Mouse (Mus musculus): ENCODE data around the gene Slc22a16.
A peak's percentile ranks its signal among the peaks of the same experiment; 100 is the strongest.
"Not testable (repeated sequence)": the region's sequence is repeated elsewhere in the genome, so short reads cannot be mapped to it uniquely, and the experiment has no call there.

Slc22a16 gene

DNA sequence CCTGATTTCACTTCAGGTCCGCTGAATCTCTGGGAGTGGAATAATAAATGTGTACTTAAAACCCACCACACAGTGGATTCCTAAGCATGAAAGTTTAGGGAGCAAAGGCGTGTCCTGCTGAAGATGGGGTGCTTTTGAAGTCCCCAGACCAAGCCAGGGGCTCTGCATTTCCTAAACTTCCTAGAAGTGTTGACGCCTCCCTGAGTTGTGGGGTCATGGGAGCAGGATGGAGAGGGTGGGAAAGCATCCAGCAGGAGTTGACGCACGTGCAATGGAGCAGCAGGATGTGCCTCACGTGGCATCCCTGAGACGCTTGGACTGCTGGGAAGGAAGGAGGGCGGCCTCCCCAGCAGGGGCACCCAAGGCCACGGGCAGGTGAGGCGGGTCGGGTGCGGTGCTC lies at the start of gene Slc22a16:
Gene Slc22a16, plus strand, starts transcription at position 301 of the 400 bp plus-strand sequence.
- no peak for DNase-seq (ENCODE audit: low spot score in 2 of 2)

DNA sequence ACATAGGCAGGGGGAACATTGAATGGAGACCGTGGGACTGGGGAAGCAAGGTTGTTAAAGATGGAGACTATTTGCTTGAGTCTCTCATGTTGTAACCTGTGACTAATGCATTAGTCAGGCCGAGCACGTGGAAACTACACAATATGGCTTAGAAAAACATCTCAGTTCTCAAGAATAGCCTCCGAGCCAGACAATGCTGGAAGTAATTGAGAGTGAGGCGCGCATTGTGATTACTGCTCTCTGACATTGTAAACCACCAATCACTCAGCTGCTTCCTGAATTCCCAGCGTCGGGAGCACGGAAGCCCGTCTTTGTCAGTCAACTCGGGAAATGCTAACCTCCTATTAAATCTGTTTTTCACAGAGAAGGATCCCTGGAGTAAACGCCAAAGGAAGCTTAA lies 48.6 kb upstream of the Slc22a16 start:
- DNase-seq (ENCODE audit: low spot score in 2 of 2), result peak in 1 of 2 experiments; percentile 51

DNA sequence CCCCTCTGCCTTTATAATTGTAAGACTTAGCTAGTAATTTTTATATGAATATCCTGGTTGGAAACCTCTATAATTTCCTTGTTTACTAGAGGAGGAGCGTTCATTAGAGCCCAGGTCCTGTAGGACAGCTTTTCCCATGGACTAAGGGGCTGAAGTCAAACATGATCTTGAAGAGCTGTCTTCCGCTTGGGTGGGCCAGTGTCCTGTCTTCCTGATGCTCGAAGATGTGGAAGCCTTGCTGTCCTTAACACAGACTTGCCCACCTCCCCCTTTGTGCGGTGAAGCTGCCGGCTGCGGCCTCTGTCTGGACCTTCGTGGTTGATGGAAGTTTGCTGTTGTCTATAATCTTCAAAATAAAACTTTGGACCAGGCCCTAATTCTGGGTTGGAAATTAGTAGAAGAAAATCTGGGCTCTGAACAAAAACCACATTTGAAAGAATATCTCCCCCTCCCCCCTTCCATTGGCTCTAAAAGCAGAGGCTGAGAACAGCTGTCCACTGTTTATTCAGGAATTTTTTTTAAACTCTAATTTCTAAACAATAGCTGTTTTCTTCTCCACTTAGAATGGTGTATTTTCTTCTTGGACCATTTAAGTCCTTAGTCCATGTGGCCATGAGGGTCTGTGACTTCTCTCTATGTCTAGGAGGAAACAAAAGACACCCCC lies 46.7 kb upstream of the Slc22a16 start:
- DNase-seq (ENCODE audit: low spot score in 2 of 2), result peak in 1 of 2 experiments; percentile 57

DNA sequence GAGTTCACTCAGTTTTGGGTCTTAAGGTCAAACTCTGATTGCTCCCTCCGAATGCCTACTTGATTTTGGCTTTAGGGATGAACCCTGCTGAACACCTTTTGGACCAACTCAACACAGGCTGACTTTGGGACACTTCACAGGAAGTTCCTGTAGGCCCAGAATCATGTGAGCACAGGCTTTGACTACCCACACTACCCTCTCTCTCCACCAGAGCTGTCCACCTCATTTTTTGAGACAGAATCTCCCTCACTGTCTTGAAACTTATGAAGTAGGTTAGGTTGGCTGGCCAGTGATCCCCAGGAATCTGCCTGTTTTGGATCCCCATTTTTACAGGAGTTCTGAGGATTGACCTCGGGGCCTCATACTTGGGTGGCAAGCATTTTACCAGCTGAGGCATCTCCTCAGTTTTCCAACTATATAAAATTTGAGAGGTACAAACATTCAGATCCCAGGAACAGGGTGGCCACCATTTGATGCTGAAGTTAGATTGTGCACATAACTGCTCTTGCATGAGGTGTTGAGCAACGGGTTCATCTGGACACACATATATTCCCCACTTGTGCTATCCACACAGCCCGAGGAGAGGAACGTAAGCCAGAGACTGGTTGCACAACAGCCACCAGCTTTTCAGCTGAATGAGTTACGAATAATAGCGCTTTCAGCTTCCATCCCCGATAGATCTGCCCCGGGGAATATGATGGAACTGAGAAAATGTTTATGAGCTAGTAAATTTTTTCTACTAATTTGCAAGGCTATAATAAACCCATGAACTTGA lies 45.9 kb upstream of the Slc22a16 start:
- DNase-seq (ENCODE audit: low spot score in 2 of 2), result peak in 1 of 2 experiments; percentile 57

DNA sequence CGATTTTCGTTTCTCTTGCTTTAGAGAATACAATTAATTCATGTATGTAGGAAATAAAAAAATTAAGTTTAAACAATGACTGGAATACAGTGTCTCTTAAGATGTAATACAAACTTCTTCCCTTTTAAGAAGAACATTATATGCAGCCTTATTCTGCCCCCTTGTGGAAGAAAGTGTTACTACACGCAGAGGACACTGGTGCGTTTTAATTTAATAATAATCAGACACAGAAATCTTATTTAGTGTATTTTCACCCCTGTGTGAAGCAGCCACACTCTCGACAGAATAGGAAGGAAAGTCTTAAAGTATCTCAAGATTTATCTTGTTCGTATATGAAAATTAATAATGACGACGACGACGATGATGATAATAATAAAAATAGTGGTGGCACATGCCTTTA lies 45.1 kb upstream of the Slc22a16 start:
- peak; percentile 53 to 74 for DNase-seq (ENCODE audit: low spot score in 2 of 2)

DNA sequence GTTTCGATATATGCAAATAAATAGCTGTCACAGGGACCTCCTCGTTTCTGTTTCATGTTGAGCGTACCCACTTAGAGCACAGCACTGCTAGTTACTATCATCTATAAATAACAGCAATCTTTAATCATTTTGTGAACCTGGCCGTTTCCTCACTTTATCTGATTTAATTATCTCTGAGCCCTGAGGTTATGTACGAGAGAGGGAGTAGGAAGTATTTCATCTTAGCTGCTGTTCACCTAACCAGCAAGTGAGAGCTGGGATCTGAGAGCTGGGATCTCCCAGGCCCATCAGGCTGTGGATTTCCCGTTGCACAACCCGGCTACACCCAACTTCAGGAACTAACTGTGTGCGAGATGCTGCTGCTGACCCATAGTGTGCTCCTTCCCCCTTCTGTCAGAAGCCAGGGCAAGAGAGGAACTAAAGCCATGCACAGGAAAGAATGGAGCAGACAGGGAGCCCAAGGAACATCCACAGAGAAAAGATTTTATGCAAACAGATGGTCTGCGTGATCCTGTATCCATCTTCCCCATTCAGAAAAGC lies 44.5 kb upstream of the Slc22a16 start:
- DNase-seq (ENCODE audit: low spot score in 2 of 2), result peak in 1 of 2 experiments; percentile 59

DNA sequence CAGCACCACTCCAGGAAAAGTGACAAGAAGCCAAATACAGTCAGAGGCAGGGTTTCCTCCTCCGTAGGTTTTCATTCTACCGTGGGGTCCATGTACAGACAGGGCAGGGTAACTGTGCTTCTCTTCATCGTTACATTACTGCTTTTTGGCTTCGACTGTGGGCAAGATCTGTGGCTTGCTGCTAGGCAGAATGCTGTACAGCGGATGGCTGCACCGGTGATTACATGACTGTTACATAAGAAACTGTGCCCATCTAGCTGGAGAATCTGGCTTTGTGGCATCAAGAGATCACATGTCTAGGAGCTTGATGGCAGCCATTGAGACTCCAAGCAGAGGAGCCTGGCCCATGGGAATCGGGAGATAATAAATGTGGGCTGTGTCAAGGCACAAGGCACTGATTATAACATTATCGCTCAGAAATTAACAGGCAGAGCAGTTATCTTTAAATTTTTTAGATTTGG lies 43.8 kb upstream of the Slc22a16 start:
- peak in 1 of 2 experiments; percentile 53 for DNase-seq (ENCODE audit: low spot score in 2 of 2)

DNA sequence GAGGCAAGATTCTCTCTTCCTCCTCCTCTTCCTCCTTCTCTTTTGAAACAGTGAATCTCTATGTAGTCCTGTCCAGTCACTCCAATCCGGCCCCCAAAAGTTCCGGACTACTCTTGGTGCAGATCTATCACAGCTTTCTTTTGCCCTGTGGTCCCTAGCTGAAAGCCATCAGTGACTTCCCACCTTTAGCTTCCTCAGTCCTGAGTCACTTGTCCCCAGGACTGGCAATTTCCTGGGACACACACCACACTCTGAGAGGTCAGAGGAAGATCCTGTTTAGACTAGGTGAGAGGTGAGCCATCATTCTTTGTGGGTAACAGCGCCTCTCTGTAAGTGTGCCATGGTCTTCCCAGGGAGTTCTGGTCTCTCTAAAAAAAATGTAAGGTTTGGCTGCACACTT lies 43.1 kb upstream of the Slc22a16 start:
- peak in 1 of 2 experiments; percentile 55 for DNase-seq (ENCODE audit: low spot score in 2 of 2)

DNA sequence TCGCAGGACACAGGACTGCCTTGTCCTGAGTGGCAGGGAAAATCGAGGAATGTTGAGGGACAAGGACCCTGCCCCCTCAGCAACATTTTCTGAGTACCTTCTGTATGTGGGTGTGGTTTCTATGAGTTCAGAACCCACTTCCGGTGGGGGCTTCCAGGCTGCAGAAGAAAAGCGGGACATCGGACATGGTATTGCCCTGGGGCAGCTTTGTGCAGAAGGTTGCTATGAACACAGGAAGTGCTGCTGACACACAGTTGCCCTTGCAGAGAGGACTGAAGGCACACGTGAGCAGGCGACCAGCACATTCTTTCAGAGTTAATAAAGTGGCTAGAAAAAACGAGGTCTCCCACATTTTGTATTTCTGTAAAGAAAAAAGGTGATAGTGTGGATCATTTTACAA lies 42.6 kb upstream of the Slc22a16 start:
- peak in 1 of 2 experiments; percentile 59 for DNase-seq (ENCODE audit: low spot score in 2 of 2)

DNA sequence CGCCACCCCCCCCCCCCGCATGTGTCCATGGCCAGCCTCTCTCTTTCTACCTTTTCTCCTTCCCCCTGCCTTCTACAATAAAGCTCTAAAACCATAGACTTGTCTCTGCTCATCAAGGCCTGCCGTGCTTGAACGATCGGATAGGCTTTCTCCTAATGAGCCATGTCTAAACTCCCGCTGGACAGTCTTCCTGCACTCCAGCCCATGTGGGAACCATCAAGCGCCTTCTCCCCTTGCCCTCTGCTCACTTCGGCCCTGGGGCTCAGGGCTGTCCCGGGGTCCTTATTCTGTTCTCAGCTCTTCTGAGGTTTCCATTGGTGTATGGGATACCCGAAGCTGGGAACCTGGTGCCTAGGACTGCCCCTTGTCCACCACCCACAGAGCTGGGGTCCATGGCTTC lies 41.5 kb upstream of the Slc22a16 start:
- DNase-seq (ENCODE audit: low spot score in 2 of 2), result peak in 1 of 2 experiments; percentile 56

DNA sequence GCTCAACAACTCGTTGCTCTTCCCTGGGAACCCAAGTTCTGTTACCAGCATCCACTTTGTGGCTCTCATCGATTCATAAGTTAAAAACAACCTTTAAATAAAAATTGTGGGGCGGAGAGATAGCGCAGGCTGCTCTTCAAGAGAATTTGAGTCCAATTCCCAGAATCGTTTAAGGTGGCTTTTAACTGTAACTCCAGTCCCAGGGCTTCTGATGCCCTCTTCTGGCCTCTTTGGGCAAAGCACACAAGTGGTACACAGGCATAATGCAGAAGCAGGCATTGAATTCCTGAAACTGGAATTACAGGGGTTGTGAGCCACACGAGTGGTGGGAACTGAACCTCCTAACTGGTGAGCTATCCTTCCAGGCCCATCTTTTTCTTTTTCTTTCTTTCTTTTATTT lies 40.5 kb upstream of the Slc22a16 start:
- DNase-seq (ENCODE audit: low spot score in 2 of 2), result peak; percentile 62 to 78

DNA sequence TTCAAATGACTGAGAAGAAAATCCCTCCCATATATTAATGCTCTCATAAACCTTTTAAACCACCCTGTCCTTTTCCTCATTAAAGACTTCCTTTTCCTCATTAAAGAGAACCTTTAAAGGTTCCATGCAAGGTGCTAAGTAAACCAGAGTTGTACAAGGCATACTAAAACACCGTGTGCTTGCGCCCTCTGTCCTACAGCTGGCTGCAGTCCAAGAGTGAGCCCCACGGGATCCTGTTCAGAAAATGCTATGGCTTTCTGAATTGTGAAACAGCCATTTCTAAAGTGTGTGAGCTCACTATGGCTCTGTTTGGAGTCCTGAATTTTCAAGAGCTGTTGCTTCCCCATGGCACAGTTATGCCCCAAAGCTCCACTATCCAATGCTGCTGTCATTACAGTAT lies 39.5 kb upstream of the Slc22a16 start:
- DNase-seq (ENCODE audit: low spot score in 2 of 2), result no peak

DNA sequence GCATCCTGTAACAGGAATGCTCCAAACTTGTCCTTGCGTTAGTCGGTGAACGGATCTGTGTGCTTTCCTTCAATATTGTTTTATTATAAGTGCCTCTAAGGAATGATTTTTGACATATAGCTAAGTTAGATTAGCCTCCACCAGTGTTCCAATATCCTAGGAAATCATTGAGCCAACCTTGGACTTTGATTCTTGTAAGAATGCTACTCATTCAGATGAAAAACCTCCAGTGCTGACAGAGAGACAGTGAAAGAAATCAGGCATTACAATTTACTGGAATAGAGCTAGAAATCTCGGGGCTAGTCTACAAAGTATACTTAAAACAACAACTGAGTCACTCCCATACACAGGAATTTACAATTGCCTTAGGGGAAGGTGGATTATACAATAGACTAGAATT lies 37.5 kb upstream of the Slc22a16 start:
- DNase-seq (ENCODE audit: low spot score in 2 of 2), result not testable (repeated sequence)

DNA sequence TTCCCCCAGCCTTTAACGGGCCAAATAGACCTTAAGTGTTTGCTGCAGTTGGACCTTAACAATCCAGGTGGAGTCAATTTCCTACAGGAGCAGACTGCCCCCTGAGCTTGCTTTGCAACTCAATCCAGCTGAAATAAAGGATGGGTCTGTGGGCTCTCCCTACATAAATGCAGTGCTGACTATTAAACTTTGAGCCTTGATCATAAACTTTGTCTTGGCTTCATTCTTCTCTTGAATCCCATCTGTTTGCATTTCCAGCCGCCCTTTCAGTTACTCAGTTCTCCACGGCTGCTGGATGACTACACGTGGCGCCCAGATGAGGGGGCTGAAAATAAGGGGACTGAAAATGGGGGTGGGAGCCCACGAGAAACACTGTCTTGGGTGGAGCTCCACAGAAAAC lies 28.8 kb upstream of the Slc22a16 start:
- DNase-seq (ENCODE audit: low spot score in 2 of 2), result no peak

DNA sequence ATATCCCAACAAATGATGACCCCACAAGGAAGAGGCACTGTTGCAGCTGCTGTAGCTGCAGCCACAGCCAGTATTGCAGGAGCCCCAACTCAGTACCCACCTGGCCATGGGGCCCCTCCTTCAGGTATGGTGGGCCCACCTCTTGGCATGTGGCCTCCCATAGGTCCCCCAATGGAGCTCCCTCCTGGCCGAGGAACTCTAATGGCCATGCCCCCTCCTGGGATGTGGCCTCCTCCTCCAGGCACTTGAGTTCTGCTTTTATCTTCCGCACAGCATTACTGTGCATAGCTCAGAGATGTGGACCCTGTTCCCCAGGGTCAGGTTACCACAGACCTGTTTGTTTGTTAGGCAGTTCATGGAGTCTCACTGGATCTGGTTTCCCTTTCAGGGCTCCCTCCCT lies 20.8 kb upstream of the Slc22a16 start:
- DNase-seq (ENCODE audit: low spot score in 2 of 2), result no peak

DNA sequence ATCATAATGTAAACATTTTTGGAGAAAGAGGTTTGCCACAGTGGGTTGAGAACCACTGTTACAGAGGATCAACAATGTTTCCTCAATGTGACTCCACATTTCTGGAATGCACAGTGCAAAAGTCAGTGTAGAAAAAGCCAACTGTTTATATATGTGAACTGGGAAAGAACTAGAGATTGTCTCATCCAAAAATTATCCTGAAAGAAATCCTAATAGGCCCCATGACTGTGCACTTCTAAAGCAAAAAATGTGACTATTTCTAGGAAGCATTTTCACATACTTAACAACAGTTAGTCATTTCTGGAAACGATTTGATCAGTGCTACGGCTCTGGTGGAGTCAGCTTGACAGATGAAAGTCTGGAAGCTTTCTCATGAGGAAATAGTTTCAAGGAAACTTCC lies 18.3 kb upstream of the Slc22a16 start:
- DNase-seq (ENCODE audit: low spot score in 2 of 2), result no peak

DNA sequence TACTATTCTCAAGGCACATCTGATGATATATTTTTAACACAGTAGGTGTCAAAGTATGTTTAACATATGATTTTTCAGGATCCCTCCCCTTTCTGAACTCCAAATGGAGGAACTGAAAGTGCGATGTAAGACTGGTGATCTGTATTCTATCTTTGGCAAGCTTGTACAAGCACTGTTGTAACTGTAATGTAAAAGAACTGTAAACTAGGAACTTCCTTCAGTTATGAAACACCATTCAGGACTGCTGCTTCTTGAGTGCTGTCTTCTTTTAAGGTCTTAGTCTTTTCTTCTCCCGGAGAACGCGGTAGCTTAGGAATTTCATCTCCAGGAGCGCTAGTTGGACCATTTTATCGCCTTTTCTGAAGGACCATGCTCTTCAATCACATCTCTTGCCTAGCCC lies 4.4 kb upstream of the Slc22a16 start:
- DNase-seq (ENCODE audit: low spot score in 2 of 2), result not testable (repeated sequence)

DNA sequence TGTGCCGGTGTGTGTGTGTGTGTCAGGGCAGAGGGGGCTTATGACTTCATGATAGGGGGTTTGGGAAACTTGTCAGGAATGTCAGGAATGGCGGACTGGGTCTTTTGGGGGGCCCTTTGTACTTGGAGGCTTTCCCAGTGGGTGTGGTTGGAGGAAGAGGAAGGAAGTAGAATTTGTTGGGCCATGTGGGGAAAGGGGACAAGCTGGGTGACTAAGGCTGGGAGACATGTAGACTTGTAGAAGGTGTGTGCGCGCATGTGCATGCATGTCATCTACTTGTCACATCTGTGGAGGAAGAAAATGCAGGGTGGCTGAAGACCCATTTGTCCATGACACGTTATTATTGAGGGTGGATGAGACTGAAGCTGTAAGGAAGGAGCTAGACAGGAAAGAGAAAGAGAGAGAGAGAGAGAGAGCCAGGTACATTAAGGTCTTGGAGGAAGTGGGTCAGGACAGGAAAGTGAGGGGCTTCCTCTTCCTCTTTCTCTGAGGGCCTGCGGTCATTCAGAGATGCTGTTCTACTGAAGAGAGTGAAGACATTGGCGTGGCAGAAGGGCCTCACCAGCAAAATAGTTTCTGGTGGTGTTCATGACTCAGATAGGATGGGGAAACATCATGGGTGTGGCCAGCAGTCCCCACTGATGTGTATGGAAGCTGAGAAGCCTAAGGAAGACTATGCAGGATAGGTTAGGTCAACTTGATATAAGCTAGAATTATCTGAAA lies 5.9 kb downstream of the Slc22a16 start:
- DNase-seq (ENCODE audit: low spot score in 2 of 2), result no peak

DNA sequence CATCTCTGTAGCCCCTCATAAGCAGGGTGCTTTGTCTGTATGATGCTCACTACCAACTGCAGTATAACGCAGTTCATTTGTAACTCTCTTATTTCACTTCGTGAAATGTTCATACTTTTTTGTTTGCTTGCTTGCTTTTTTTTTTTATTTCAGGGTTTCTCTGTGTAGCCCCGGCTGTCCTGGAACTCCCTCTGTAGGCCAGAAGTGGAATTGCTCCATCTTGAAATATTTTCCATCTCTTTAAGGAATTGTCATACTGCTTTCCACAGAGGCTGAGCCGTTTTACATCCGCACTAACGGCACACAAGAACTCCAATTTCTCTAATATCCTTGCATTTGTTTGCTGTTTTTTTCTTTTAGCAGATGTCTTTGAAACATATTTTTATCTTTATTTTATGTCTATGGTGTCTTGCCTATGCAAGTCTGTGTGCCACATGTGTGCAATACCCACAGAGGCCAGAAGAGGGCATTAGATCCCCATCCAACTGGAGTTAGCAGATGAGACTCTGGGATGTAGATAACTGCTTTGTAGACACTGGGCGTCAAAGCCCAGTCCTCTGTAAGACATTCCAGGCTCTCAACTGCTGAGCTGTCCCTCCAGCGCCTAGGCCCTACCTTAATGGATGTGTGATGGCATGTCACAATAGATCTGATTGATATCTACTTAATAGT lies 13.6 kb downstream of the Slc22a16 start:
- no peak for DNase-seq (ENCODE audit: low spot score in 2 of 2)

DNA sequence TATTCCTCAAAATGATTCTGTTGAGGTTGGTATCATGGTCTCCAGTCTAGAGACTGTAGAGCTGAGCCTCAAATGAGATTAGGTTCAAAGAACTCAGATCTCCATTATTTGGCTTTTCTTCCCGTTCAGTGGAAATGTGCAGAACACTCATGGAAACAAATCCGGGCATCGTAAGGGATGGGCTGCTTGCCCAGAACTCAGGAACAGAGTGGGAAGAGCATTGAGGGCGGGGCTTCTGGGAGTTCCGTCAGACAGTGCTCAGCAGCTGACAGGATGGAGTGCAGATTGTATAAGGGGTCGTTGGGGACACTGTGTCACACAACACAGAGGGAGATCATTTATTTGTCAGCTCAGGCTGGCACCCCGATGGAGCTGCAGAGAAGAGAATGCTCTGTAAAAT lies 22.1 kb downstream of the Slc22a16 start:
- DNase-seq (ENCODE audit: low spot score in 2 of 2), result no peak

DNA sequence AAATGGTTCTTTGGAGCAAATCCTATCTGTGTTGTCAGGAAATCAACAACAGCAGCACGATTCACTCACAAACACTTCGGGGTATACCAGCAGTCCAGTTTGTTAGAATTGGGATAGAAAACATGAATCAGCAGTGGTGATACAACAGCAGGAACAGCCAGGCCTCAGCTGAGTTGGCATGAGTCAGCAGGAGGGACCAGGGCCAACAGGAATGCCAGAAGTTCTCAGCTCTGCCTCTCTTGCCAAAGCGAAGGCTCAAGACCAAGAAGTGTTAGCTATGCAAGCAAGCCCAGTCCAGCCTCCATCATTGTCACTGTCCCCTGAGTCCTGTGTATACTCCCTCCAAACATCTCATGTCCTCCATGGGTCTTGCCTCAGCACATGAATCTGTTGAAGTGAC lies 27.0 kb downstream of the Slc22a16 start:
- no peak for DNase-seq (ENCODE audit: low spot score in 2 of 2)

Measured in spleen, postnatal 4 days (tissue).